Mouse (Mus musculus): ENCODE data around the gene 1700020L24Rik. TPM values are rescaled to one million over a fixed set of nuclear protein-coding genes. Genes with fewer than 3 reads are reported as not detected.
A peak's percentile ranks its signal among the peaks of the same experiment; 100 is the strongest.

The 1700020L24Rik gene
- polyA plus RNA-seq, 1 experiment from 2014 or later, result 0.31 TPM

DNA sequence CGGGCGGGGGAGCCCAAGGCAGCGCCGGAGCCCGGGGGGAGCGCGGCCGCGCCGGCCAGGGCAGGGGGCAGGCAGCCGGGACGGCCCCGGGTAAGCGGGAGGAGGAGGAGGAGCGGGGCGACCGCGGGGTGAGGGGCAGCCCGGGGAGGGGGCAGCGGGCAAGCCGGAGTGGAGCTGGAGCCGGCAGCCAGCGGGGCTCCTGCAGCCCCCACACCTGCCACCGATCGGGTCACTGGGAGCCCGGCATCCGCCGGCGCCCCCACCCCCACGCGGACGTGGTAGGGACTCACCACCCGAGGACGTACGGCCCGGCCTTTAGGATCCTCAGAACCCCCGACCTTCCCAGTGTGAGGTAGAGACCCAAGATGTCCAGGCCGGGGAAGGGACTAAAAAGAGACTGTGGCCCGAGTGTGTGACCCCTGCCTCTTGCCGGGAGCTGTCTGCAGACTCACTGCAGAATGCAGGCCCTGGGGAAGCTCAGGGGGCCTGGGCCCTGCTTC is 27.6 kb upstream of the 1700020L24Rik start:
- H3K9ac ChIP-seq (ENCODE audit: low read length), result peak overlapping the region; percentile 86
- ATAC-seq (ENCODE audit: insufficient read depth, low FRiP score, low TSS enrichment), result peak; percentile 73; the same call in 1 of the 2 replicates
- WGBS, result under 1% methylated on average over 18 of the region's 40 CpGs
- H3K9me3 ChIP-seq (ENCODE audit: control insufficient read depth, low read length), result no peaks in the 10 kb centered on the region
- H3K36me3 ChIP-seq (ENCODE audit: control insufficient read depth, insufficient read depth, low read length), result no peaks in the 10 kb centered on the region
- peak overlapping the region; percentile 78 for H3K4me2 ChIP-seq (ENCODE audit: low read depth)
- H3K27ac ChIP-seq (ENCODE audit: low read depth, low read length), result peak overlapping the region; percentile 66
- 0 out of 2 replicates have a peak, but pooled peaks cover 5% of the 10 kb centered on the region for H3K4me1 ChIP-seq (ENCODE audit: control insufficient read depth, insufficient read depth, low read length)
- H3K27me3 ChIP-seq (ENCODE audit: control insufficient read depth, insufficient read depth, low read length), result no peaks in the 10 kb centered on the region
- peak; percentile 38 for DNase-seq (ENCODE audit: low spot score)
- peak overlapping the region; percentile 77 for H3K4me3 ChIP-seq (ENCODE audit: low read depth, low read length)

DNA sequence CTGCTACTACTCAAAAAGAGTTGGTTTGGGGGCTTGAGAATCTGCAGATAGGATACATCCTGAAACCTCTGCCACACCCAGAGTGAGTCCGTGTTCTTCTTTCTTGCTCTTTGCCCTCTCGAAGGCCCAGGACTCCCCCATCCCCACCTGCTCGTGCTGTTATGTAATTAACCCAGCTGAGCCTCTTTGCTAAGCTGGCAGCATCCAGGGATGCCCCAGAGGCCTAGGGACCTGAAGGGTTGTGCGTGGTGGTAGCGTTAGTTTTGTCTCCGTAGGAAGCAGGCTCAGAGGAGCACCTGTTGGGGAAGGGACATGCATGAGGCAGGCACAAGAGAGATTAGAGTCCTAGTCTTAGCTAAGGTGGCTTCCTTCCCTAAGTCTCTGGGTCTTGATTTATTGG is 27.0 kb upstream of the 1700020L24Rik start:
- WGBS, result 29% methylated on average over 6 of the region's 6 CpGs
- DNase-seq (ENCODE audit: low spot score) (no peak), ATAC-seq (ENCODE audit: insufficient read depth, low FRiP score, low TSS enrichment) (no peak)
- no peaks in the 10 kb centered on the region for H3K27me3 ChIP-seq (ENCODE audit: control insufficient read depth, insufficient read depth, low read length)
- H3K9me3 ChIP-seq (ENCODE audit: control insufficient read depth, low read length), result no peaks in the 10 kb centered on the region
- H3K4me3 ChIP-seq (ENCODE audit: low read depth, low read length), result peak overlapping the region; percentile 77
- H3K27ac ChIP-seq (ENCODE audit: low read depth, low read length), result no peak overlapping the region
- 0 out of 2 replicates have a peak, but pooled peaks cover 5% of the 10 kb centered on the region for H3K4me1 ChIP-seq (ENCODE audit: control insufficient read depth, insufficient read depth, low read length)
- H3K4me2 ChIP-seq (ENCODE audit: low read depth), result peak overlapping the region; percentile 78
- no peaks in the 10 kb centered on the region for H3K36me3 ChIP-seq (ENCODE audit: control insufficient read depth, insufficient read depth, low read length)
- H3K9ac ChIP-seq (ENCODE audit: low read length), result peak overlapping the region; percentile 86

DNA sequence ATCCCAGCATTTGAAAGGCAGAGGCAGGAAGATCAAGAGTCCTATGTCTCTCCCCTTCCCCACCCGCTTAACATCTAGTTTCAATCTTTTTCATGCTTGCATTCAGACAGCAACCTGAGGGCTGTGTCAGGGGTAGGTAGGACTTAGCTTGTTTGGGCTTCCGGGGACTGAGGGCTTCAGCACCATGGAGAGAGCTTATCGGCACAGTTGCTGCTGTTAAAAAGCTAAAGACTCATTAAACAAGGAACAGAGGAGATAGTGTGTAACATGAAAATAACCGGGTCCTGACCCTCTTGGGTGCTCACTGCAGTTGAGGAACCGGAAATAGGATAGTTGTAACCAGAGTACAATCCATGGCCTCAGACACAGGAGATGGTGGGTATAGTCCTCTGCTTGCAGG is 20.4 kb upstream of the 1700020L24Rik start:
- Histone ChIP-seq H3K4me1 (ENCODE audit: control insufficient read depth, insufficient read depth, low read length) (peaks cover 4% of the 10 kb centered on the region; the same call in 1 of the 2 replicates), H3K9me3 (ENCODE audit: control insufficient read depth, low read length) (no peaks in the 10 kb centered on the region), H3K9ac (ENCODE audit: low read length) (no peak overlapping the region), H3K4me2 (ENCODE audit: low read depth) (no peak overlapping the region), H3K27ac (ENCODE audit: low read depth, low read length) (no peak overlapping the region), H3K36me3 (ENCODE audit: control insufficient read depth, insufficient read depth, low read length) (no peaks in the 10 kb centered on the region), H3K4me3 (ENCODE audit: low read depth, low read length) (no peak overlapping the region), H3K27me3 (ENCODE audit: control insufficient read depth, insufficient read depth, low read length) (peaks cover 32% of the 10 kb centered on the region)
- ATAC-seq (ENCODE audit: insufficient read depth, low FRiP score, low TSS enrichment) (no peak), DNase-seq (ENCODE audit: low spot score) (peak; percentile 51)
- 24% methylated on average over 5 of the region's 5 CpGs for WGBS

DNA sequence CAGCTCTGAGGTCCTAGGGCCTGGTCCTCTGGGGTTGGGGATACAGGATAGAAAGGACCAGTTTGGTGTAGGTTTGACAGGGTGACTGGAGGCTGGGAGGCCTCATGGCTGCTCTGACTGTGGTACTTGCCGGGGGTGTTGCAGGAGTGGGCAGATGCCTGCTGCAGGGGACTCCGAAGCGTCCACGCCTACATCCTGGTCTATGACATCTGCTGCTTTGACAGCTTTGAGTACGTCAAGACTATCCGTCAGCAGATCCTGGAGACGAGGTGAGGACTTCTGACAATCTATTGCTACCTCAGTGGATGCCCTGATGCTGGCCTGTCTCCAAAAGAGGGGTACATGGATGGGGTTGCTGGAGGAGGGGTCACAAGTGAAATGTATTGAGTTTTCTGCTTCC is 19.8 kb upstream of the 1700020L24Rik start:
- Histone ChIP-seq H3K9me3 (ENCODE audit: control insufficient read depth, low read length) (no peaks in the 10 kb centered on the region), H3K4me3 (ENCODE audit: low read depth, low read length) (no peak overlapping the region), H3K27ac (ENCODE audit: low read depth, low read length) (no peak overlapping the region), H3K9ac (ENCODE audit: low read length) (no peak overlapping the region), H3K36me3 (ENCODE audit: control insufficient read depth, insufficient read depth, low read length) (no peaks in the 10 kb centered on the region), H3K27me3 (ENCODE audit: control insufficient read depth, insufficient read depth, low read length) (peaks cover 32% of the 10 kb centered on the region), H3K4me2 (ENCODE audit: low read depth) (no peak overlapping the region), H3K4me1 (ENCODE audit: control insufficient read depth, insufficient read depth, low read length) (peaks cover 4% of the 10 kb centered on the region; the same call in 1 of the 2 replicates)
- ATAC-seq (ENCODE audit: insufficient read depth, low FRiP score, low TSS enrichment), result no peak
- 81% methylated on average over 7 of the region's 7 CpGs for WGBS
- no peak for DNase-seq (ENCODE audit: low spot score)

DNA sequence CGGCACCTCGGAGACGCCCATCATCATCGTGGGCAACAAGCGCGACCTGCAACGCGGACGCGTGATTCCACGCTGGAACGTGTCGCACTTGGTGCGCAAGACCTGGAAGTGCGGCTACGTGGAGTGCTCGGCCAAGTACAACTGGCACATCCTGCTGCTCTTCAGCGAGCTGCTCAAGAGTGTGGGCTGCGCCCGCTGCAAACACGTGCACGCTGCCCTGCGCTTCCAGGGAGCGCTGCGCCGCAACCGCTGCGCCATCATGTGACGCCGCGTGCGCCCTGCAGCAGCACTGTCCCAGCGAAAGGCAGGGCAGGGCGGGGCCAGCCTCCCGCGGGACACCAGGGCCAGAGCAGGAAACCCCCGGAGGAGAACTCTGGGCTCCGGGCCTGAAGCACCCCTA is 18.9 kb upstream of the 1700020L24Rik start:
- Histone ChIP-seq H3K36me3 (ENCODE audit: control insufficient read depth, insufficient read depth, low read length) (no peaks in the 10 kb centered on the region), H3K27ac (ENCODE audit: low read depth, low read length) (no peak overlapping the region), H3K4me1 (ENCODE audit: control insufficient read depth, insufficient read depth, low read length) (peaks cover 4% of the 10 kb centered on the region; the same call in 1 of the 2 replicates), H3K9ac (ENCODE audit: low read length) (no peak overlapping the region), H3K4me2 (ENCODE audit: low read depth) (no peak overlapping the region; the same call in 1 of the 2 replicates), H3K27me3 (ENCODE audit: control insufficient read depth, insufficient read depth, low read length) (peaks cover 32% of the 10 kb centered on the region), H3K9me3 (ENCODE audit: control insufficient read depth, low read length) (no peaks in the 10 kb centered on the region), H3K4me3 (ENCODE audit: low read depth, low read length) (no peak overlapping the region)
- DNase-seq (ENCODE audit: low spot score), result peak; percentile 70
- peak; percentile 58; the same call in 1 of the 2 replicates for ATAC-seq (ENCODE audit: insufficient read depth, low FRiP score, low TSS enrichment)
- 8% methylated on average over 38 of the region's 38 CpGs for WGBS

DNA sequence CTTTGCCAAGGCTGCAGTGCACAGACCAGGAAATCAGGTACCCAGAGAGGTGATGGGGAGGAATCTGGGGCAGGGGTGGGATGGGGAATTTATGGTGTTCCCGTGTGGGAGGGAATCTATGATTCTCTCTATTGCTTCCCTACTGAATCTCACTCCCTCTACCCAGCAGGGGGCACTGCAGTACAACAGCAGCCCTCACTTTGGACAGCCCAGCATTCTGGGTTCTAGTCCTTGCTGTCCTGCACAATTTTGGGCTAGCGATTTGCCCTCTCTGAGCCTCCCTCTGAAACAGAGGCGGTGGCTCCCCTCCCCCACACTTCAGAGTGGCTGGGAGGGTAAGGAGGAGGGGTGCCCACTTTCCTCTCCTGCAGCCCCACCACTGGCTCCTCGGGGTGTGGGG is 17.1 kb upstream of the 1700020L24Rik start:
- WGBS, result 33% methylated on average over 4 of the region's 4 CpGs
- Histone ChIP-seq H3K4me2 (ENCODE audit: low read depth) (no peak overlapping the region), H3K27me3 (ENCODE audit: control insufficient read depth, insufficient read depth, low read length) (peaks cover 32% of the 10 kb centered on the region), H3K4me1 (ENCODE audit: control insufficient read depth, insufficient read depth, low read length) (peaks cover 4% of the 10 kb centered on the region; the same call in 1 of the 2 replicates), H3K27ac (ENCODE audit: low read depth, low read length) (no peak overlapping the region), H3K4me3 (ENCODE audit: low read depth, low read length) (no peak overlapping the region), H3K9me3 (ENCODE audit: control insufficient read depth, low read length) (no peaks in the 10 kb centered on the region), H3K9ac (ENCODE audit: low read length) (no peak overlapping the region), H3K36me3 (ENCODE audit: control insufficient read depth, insufficient read depth, low read length) (no peaks in the 10 kb centered on the region)
- DNase-seq (ENCODE audit: low spot score) (no peak), ATAC-seq (ENCODE audit: insufficient read depth, low FRiP score, low TSS enrichment) (no peak)

DNA sequence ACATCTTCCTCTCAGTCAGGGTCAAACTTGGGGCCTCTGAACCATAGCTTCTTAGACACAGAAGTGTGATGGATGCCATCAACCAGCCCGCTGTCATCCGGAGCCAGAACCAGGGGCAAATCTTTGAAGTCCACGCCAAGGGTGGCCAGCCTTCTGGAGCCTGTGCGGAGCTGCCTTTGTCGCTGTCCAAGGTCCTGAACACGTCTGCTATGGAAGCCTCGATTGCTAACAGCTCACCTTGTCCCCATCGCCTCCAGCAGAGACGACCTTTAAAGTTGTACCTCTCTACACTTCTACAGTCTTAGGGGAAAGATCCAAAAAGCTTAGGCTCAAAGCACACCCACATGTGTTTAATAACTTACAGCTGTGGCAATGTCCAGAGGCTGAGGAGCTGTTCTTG is 16.2 kb upstream of the 1700020L24Rik start:
- H3K36me3 ChIP-seq (ENCODE audit: control insufficient read depth, insufficient read depth, low read length), result no peaks in the 10 kb centered on the region
- H3K27ac ChIP-seq (ENCODE audit: low read depth, low read length), result no peak overlapping the region
- ATAC-seq (ENCODE audit: insufficient read depth, low FRiP score, low TSS enrichment), result no peak
- H3K4me1 ChIP-seq (ENCODE audit: control insufficient read depth, insufficient read depth, low read length), result peaks cover 4% of the 10 kb centered on the region; the same call in 1 of the 2 replicates
- no peaks in the 10 kb centered on the region for H3K9me3 ChIP-seq (ENCODE audit: control insufficient read depth, low read length)
- H3K4me2 ChIP-seq (ENCODE audit: low read depth), result no peak overlapping the region
- H3K9ac ChIP-seq (ENCODE audit: low read length), result no peak overlapping the region
- no peak overlapping the region for H3K4me3 ChIP-seq (ENCODE audit: low read depth, low read length)
- peak; percentile 68 for DNase-seq (ENCODE audit: low spot score)
- WGBS, result 1% methylated on average over 9 of the region's 9 CpGs
- peaks cover 32% of the 10 kb centered on the region for H3K27me3 ChIP-seq (ENCODE audit: control insufficient read depth, insufficient read depth, low read length)

DNA sequence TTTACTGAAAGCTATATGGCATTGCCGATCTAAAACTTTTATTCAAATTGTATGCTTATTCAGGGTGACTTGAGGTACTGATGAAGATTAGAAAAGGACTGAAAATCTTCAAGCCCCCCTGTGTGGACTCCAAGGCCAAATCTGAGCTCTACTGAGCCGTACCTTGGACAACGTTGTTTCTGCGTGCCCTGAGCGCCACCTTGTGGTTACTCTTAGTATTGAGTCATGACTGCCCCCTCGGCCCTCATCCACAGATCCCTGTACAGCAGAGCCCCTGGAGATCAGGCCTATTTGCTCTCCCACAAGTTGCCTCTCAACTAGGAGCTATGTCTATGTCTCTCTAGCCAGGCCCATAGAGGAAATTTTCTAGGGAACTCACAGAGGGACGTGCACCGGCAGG is 12.8 kb upstream of the 1700020L24Rik start:
- H3K9ac ChIP-seq (ENCODE audit: low read length), result no peak overlapping the region
- no peaks in the 10 kb centered on the region for H3K4me1 ChIP-seq (ENCODE audit: control insufficient read depth, insufficient read depth, low read length)
- no peaks in the 10 kb centered on the region for H3K9me3 ChIP-seq (ENCODE audit: control insufficient read depth, low read length)
- WGBS, result 8% methylated on average over 8 of the region's 8 CpGs
- ATAC-seq (ENCODE audit: insufficient read depth, low FRiP score, low TSS enrichment) (no peak), DNase-seq (ENCODE audit: low spot score) (peak; percentile 82)
- H3K36me3 ChIP-seq (ENCODE audit: control insufficient read depth, insufficient read depth, low read length), result no peaks in the 10 kb centered on the region
- peaks cover 20% of the 10 kb centered on the region for H3K27me3 ChIP-seq (ENCODE audit: control insufficient read depth, insufficient read depth, low read length)
- H3K4me2 ChIP-seq (ENCODE audit: low read depth), result no peak overlapping the region
- H3K27ac ChIP-seq (ENCODE audit: low read depth, low read length), result no peak overlapping the region
- no peak overlapping the region for H3K4me3 ChIP-seq (ENCODE audit: low read depth, low read length)

DNA sequence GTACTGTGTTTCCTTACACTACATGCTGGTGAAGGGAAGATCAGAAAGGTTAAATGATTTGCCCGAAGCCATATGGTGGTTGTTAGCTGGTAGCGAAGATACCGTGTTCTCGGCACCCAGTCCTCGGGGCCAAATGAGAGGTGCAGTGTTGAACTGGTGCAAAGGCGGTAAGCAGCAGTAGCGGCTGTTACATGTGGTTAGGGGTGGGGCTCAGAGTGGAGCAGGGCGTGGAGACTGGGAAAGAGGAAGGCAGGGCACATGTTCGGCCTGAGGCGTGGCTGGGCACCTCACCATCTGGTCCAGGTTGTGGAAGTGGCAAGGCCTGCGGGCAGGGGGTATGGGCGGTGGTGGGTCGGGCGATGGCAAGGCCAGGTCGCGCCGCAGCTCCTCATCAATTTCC is 10.5 kb upstream of the 1700020L24Rik start:
- no peaks in the 10 kb centered on the region for H3K36me3 ChIP-seq (ENCODE audit: control insufficient read depth, insufficient read depth, low read length)
- no peak overlapping the region for H3K4me3 ChIP-seq (ENCODE audit: low read depth, low read length)
- no peaks in the 10 kb centered on the region for H3K9me3 ChIP-seq (ENCODE audit: control insufficient read depth, low read length)
- DNase-seq (ENCODE audit: low spot score) (no peak), ATAC-seq (ENCODE audit: insufficient read depth, low FRiP score, low TSS enrichment) (no peak)
- no peaks in the 10 kb centered on the region for H3K4me1 ChIP-seq (ENCODE audit: control insufficient read depth, insufficient read depth, low read length)
- H3K4me2 ChIP-seq (ENCODE audit: low read depth), result no peak overlapping the region
- peaks cover 10% of the 10 kb centered on the region for H3K27me3 ChIP-seq (ENCODE audit: control insufficient read depth, insufficient read depth, low read length)
- no peak overlapping the region for H3K27ac ChIP-seq (ENCODE audit: low read depth, low read length)
- 35% methylated on average over 14 of the region's 17 CpGs for WGBS
- H3K9ac ChIP-seq (ENCODE audit: low read length), result no peak overlapping the region

Data from neural tube, embryonic 11.5 days (tissue).